Mouse (Mus musculus): ENCODE measurements around the gene Smok2b.
"Not testable (repeated sequence)": the region's sequence is repeated elsewhere in the genome, so short reads cannot be mapped to it uniquely, and the experiment has no call there.

- TF ChIP-seq CTCF (IDR thresholded peaks at IDR 0.05; ENCODE audit: control insufficient read depth, insufficient read depth, insufficient read length); USF1 (IDR thresholded peaks at IDR 0.05; ENCODE audit: low read depth); MYOG (IDR thresholded peaks at IDR 0.05; ENCODE audit: control insufficient read depth, extremely low read depth, insufficient read length); MYOD1 (IDR thresholded peaks at IDR 0.05; ENCODE audit: control insufficient read depth, insufficient read length, low read depth): not testable (repeated sequence)
Observed at GRCm38 (mm10) chr17:13208460-13208859, 21.6 kb upstream of the Smok2b start.

Data from C2C12 (cell line).